Comparison of ENCODE assay signal across 8 mouse cellular contexts in the genomic region with DNA sequence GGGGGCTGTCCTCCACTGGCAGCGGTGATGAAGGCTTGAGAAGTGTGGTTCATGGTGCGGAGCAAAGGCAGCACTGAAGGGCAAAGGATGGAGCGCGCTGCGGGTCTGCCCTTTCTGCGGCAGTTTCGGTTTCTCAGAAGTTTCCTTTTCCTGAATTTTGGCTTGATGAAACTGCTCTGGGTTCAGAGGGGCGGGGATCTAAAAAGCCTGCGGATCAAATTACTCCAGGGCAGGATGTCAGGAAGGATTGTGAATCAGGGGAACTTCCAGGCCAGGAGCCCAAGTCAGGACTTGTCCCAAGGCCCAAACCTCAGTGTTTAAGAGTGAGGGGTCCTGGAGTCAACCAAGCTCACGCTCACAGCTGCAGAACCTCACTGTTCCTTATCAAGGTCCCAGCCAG. TPM values are rescaled to one million over a fixed set of nuclear protein-coding genes. Genes with fewer than 3 reads are reported as not detected.
DNase-seq lines count a peak whose midpoint lies in the region; ATAC-seq and TF ChIP-seq lines count a peak whose summit lies in the region.

A gene (minus strand): TSS at position 178 of the 400 bp plus-strand sequence.

- H3K4me3 ChIP-seq in forebrain, embryonic 11.5 days (ENCODE audit: low read depth, low read length): peak within 1 kb of the TSS; percentile 7; the same call in 1 of the 2 replicates
- peak within 1 kb of the TSS; percentile 72 for H3K4me3 ChIP-seq in testis, adult 2 months (ENCODE audit: control insufficient read depth, low read depth, low read length)

- H3K4me1 ChIP-seq in forebrain, embryonic 11.5 days (replicated peaks; ENCODE audit: control insufficient read depth, insufficient read depth, low read length): no peaks in the 10 kb centered on the region; the same call in 1 of the 2 replicates
- peaks cover 5% of the 10 kb centered on the region for H3K4me1 ChIP-seq in testis, adult 2 months (ENCODE audit: control insufficient read depth, insufficient read depth, low read length)

- H3K27me3 ChIP-seq in forebrain, embryonic 11.5 days (ENCODE audit: control insufficient read depth, insufficient read depth, low read length): no peaks in the 10 kb centered on the region
- H3K27me3 ChIP-seq in testis, adult 2 months (ENCODE audit: control insufficient read depth, insufficient read depth, low read length): no peaks in the 10 kb centered on the region

- TF ChIP-seq POLR2A in testis, adult 2 months (IDR thresholded peaks at IDR 0.05; ENCODE audit: control insufficient read depth, low read depth, low read length): peak; percentile 23; the same call in 1 of the 2 replicates

- peak within 1 kb of the TSS; percentile 31; the same call in 1 of the 2 replicates for H3K4me2 ChIP-seq in forebrain, embryonic 11.5 days (ENCODE audit: low read depth, low read length, severe bottlenecking)

- no peak for ATAC-seq in forebrain, embryonic 11.5 days (replicated peaks; ENCODE audit: low FRiP score)

- H3K27ac ChIP-seq in forebrain, embryonic 11.5 days (ENCODE audit: low read depth, low read length): no peak within 1 kb of the TSS
- H3K27ac ChIP-seq in testis, adult 2 months (ENCODE audit: control insufficient read depth, insufficient read depth, low read depth, low read length): peak within 1 kb of the TSS; percentile 73; the same call in 1 of the 2 replicates

- H3K9ac ChIP-seq in forebrain, embryonic 11.5 days (ENCODE audit: low read length): no peak within 1 kb of the TSS

- DNase-seq in B cell, adult 2 months: peak; percentile 5 to 7
- peak; percentile 63 for DNase-seq in adipocyte (ENCODE audit: low spot score)
- no peak for DNase-seq in forebrain, embryonic 11.5 days (ENCODE audit: low spot score)
- DNase-seq in heart, postnatal 14 days: peak; percentile 59
- DNase-seq in large intestine, adult 2 months (ENCODE audit: low read depth, low spot score): no peak
- peak; percentile 44 for DNase-seq in mesoderm, embryonic 11.5 days (ENCODE audit: low read depth, low spot score)
- DNase-seq in frontal cortex, postnatal 10 days (ENCODE audit: low spot score in 2 of 2): no peak

- 34% methylated on average over 10 of the region's 10 CpGs for WGBS in forebrain, embryonic 11.5 days
- 26% methylated on average over 10 of the region's 10 CpGs for WGBS in large intestine, adult 2 months

- H3K36me3 ChIP-seq in forebrain, embryonic 11.5 days (ENCODE audit: control insufficient read depth, insufficient read depth, low read length): no peaks in the 10 kb centered on the region
- no peaks in the 10 kb centered on the region for H3K36me3 ChIP-seq in testis, adult 2 months (ENCODE audit: control insufficient read depth, insufficient read depth, low read length)

- intact Hi-C loops in heart, postnatal 14 days (cut with DNase I): no loop called here

- no peaks in the 10 kb centered on the region for H3K9me3 ChIP-seq in forebrain, embryonic 11.5 days (ENCODE audit: control insufficient read depth, low read length)

- TF ChIP-seq CTCF in testis, adult 2 months (IDR thresholded peaks at IDR 0.05; ENCODE audit: control insufficient read depth, insufficient read depth, insufficient replicate concordance, low read depth, low read length): no peak

RNA-seq across cellular contexts. Expression of the gene that starts here (rescaled TPM):
- 9.4 and 9.7 TPM in 2 replicates for polyA plus RNA-seq in forebrain, embryonic 11.5 days (2014; fragmentation: Nextera tagmentation; extraction: Ambion mirVana)
- total RNA-seq in heart, postnatal 14 days (2021): 10 to 100 TPM; 95.6 to 96.3 TPM
- 306 and 461 TPM in 2 replicates for polyA plus RNA-seq in large intestine, adult 2 months (2012; rRNA removed)
- polyA plus RNA-seq in testis, adult 2 months (2012; rRNA removed): 15.2 and 23.0 TPM in 2 replicates

Comparison
In these comparisons a context has a peak if more than half of its experiments do, and no peak if none do; other contexts are left out.
1. RNA of the gene that starts here (polyA plus RNA-seq): 306 to 461 TPM in large intestine, adult 2 months; 15.2 to 23.0 TPM in testis, adult 2 months and 9.4 to 9.7 TPM in forebrain, embryonic 11.5 days; every median in the first group is over 10 times any median in the second.
2. DNase-seq: peak in B cell, adult 2 months (2 of 2), adipocyte (single experiment), heart, postnatal 14 days (2 of 2) and mesoderm, embryonic 11.5 days (single experiment); none in forebrain, embryonic 11.5 days (single experiment), large intestine, adult 2 months (single experiment) and frontal cortex, postnatal 10 days (0 of 2).